21 mouse cellular contexts compared by ENCODE assay signal in genomic region chr13:34047526-34047925, GRCm38 (mm10). TPM values are rescaled to one million over a fixed set of nuclear protein-coding genes. Genes with fewer than 3 reads are reported as not detected.
DNase-seq lines count a peak whose midpoint lies in the region; TF ChIP-seq lines count a peak whose summit lies in the region.
"Had no signal": no experiment of that assay in that cellular context is flagged by ENCODE, and none has a peak within 500 bp of the region (broad histone marks: within the 10 kb centered on the region; RNA-seq: fewer than 3 reads in every experiment).

No protein-coding gene starts in this region.

- peaks cover 5% of the 10 kb centered on the region; the same call in 1 of the 2 replicates for H3K36me3 ChIP-seq in kidney, adult 2 months (ENCODE audit: control insufficient read depth, insufficient read depth, low read length)
- H3K36me3 ChIP-seq: forebrain, embryonic 15.5 days had no signal

- H3K27me3 ChIP-seq in kidney, adult 2 months (replicated peaks; ENCODE audit: control insufficient read depth, insufficient read depth, low read length) = no peaks in the 10 kb centered on the region
- H3K27me3 ChIP-seq: CH12.LX; embryonic facial prominence, embryonic 12.5 days; forebrain, embryonic 13.5 days; forebrain, embryonic 15.5 days; Patski had no signal

- DNase-seq in heart, adult 11 months = peak; percentile 76
- no peak for DNase-seq in heart, postnatal 36 days
- no peak for DNase-seq in kidney, adult 2 months
- no peak for DNase-seq in kidney, postnatal 14 days
- DNase-seq in testis, postnatal 10 days (ENCODE audit: low spot score) = peak; percentile 11
- DNase-seq in testis, postnatal 14 days (ENCODE audit: low spot score) = no peak
- DNase-seq: adrenal gland, adult 8-10 months; adrenal gland, postnatal 14 days; adrenal gland, postnatal 36 days; B cell, adult 2 months; cerebellum, adult 11-12 months; cerebellum, adult 2 months; cerebellum, adult 9-10 months; cerebellum, postnatal 10 days; cerebellum, postnatal 25 days had no signal

- TF ChIP-seq CTCF in kidney, adult 2 months (conservative IDR thresholded peaks at IDR 0.05; ENCODE audit: insufficient read depth, insufficient read length, low read depth, low read length) = no peak

- no peak overlapping the region for H3K4me3 ChIP-seq in kidney, adult 2 months (ENCODE audit: insufficient read depth, low read depth, low read length)
- H3K4me3 ChIP-seq: embryonic facial prominence, embryonic 10.5 days; embryonic facial prominence, embryonic 12.5 days; forebrain, embryonic 13.5 days; forebrain, embryonic 15.5 days had no signal

- peaks cover 12% of the 10 kb centered on the region for H3K4me1 ChIP-seq in kidney, adult 2 months (ENCODE audit: control insufficient read depth, insufficient read depth, low read length)
- H3K4me1 ChIP-seq: embryonic facial prominence, embryonic 12.5 days; forebrain, embryonic 13.5 days had no signal

- 87% methylated on average over 3 of the region's 3 CpGs for WGBS in kidney, adult 2 months

- peak overlapping the region; percentile 24; the same call in 1 of the 2 replicates for H3K27ac ChIP-seq in kidney, adult 2 months (ENCODE audit: insufficient read depth, low read depth, low read length)
- H3K27ac ChIP-seq: embryonic facial prominence, embryonic 10.5 days; embryonic facial prominence, embryonic 12.5 days; forebrain, embryonic 13.5 days; forebrain, embryonic 15.5 days had no signal

- intact Hi-C loops in heart, postnatal 36 days (cut with DNase I) = loop anchor here (2.0 to 10.0 kb wide), 4 partner anchors 29 to 827 kb away; partner anchors contain the start of genes Prpf4b and Slc22a23

- no peak for TF ChIP-seq POLR2A in kidney, adult 2 months (IDR thresholded peaks at IDR 0.05; ENCODE audit: low read depth, low read length)

RNA-seq across cellular contexts. Expression of gene Bphl, which starts 10.1 kb away (rescaled TPM):
- 10 to 100 TPM; 35.5 to 42.1 TPM for total RNA-seq in heart, postnatal 36 days (2021)
- polyA plus RNA-seq in kidney, adult 2 months (2012; rRNA removed) = 392 and 418 TPM in 2 replicates

RNA-seq across cellular contexts. Expression of gene Tubb2a, which starts 30.3 kb away (rescaled TPM):
- 10 to 100 TPM; 41.2 to 43.8 TPM for total RNA-seq in heart, postnatal 36 days (2021)
- 152 and 164 TPM in 2 replicates for polyA plus RNA-seq in kidney, adult 2 months (2012; rRNA removed)

RNA-seq across cellular contexts. Expression of gene Serpinb6a, which starts 44.9 kb away (rescaled TPM):
- 100 to 1,000 TPM; 106 to 112 TPM for total RNA-seq in heart, postnatal 36 days (2021)
- 26.6 and 31.1 TPM in 2 replicates for polyA plus RNA-seq in kidney, adult 2 months (2012; rRNA removed)

RNA-seq across cellular contexts. Expression of gene Ripk1, which starts 45.4 kb away (rescaled TPM):
- 1 to 10 TPM; 8.2 to 9.6 TPM for total RNA-seq in heart, postnatal 36 days (2021)
- polyA plus RNA-seq in kidney, adult 2 months (2012; rRNA removed) = 7.4 and 7.6 TPM in 2 replicates

Comparison
In these comparisons a context has a peak if more than half of its experiments do, and no peak if none do; other contexts are left out.
1. DNase-seq: peak in heart, adult 11 months (single experiment) and testis, postnatal 10 days (single experiment); none in heart, postnatal 36 days (0 of 2), kidney, adult 2 months (single experiment), kidney, postnatal 14 days (single experiment) and testis, postnatal 14 days (single experiment).